Mouse (Mus musculus): Measurements from ENCODE around the gene Gm21748. TPM values are rescaled to one million over a fixed set of nuclear protein-coding genes. Genes with fewer than 3 reads are reported as not detected.
"Not testable (repeated sequence)": the region's sequence is repeated elsewhere in the genome, so short reads cannot be mapped to it uniquely, and the experiment has no call there.

The Gm21748 gene
- not detected in 2 replicates for polyA plus RNA-seq (2016; fragmentation: Nextera tagmentation; extraction: Ambion mirVana)

DNA sequence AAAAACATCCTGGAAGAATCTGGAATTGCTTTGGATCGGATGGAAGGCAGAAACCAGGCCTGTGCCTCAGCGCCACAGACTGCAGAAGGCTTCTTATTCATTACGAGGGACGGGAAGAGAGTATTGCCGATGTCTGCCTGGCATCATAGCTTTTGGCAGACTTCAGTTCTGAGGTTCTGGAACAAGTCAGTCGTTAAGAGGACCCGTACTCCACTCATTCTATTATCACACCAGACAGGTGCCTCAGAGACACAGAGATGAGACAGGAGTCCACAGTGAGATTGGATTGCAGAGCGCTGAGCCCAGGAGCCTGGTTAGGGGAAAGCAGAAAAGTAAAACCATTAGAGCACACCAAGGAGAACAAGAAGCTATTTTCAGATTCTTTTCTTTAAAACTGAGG is at the start of gene Gm21748:
TSS of gene Gm21748 (minus strand) at position 101 of the 400 bp plus-strand sequence.
- not testable (repeated sequence) for DNase-seq (ENCODE audit: low spot score); H3K9me3 ChIP-seq (replicated peaks); H3K4me3 ChIP-seq; H3K27me3 ChIP-seq (ENCODE audit: low read depth, poor library complexity, severe bottlenecking); H3K4me1 ChIP-seq; H3K36me3 ChIP-seq; H3K27ac ChIP-seq
- WGBS, result no CpG with 5 or more reads among the region's 8 CpGs

Other genes starting within 250 kb of the Gm21748 start
- gene Gm21860, start 84.4 kb downstream of the Gm21748 start, polyA plus RNA-seq (2016; fragmentation: Nextera tagmentation; extraction: Ambion mirVana), result not detected in 2 replicates
- not detected in 2 replicates for gene Gm47283, start 54.4 kb downstream of the Gm21748 start, polyA plus RNA-seq (2016; fragmentation: Nextera tagmentation; extraction: Ambion mirVana)

Data from limb, embryonic 10.5 days (tissue).